Mouse (Mus musculus) limb, embryonic 11.5 days (tissue): ENCODE data around the gene Whrn. TPM values are rescaled to one million over a fixed set of nuclear protein-coding genes. Genes with fewer than 3 reads are reported as not detected.

Source experiments
- ATAC-seq: fragments of 200-750 bp; cut with Nextera tagmentation; 2 replicates; pipeline ENCODE4 v1.8.0; 2017; ENCODE audit warnings: low read depth; ENCODE audit not compliant: insufficient number of reproducible peaks, low FRiP score, low TSS enrichment
- DNase-seq: peaks from one replicate; pipeline ENCODE4 v3.0.0-alpha.2; 2015; ENCODE audit warnings: low spot score
- H3K27ac ChIP-seq: fragments of 300-500 bp; sonication (generic); replicated peaks from 2 replicates; pipeline ENCODE4 v1.5.1; 2014; ENCODE audit warnings: low read depth, mild to moderate bottlenecking, low read length
- H3K27me3 ChIP-seq: fragments of 300-500 bp; sonication (generic); 2 replicates; pipeline ENCODE4 v1.6.1; 2014; ENCODE audit warnings: mild to moderate bottlenecking, low read length, mixed read lengths; ENCODE audit not compliant: control insufficient read depth, insufficient read depth
- H3K36me3 ChIP-seq: fragments of 300-500 bp; sonication (generic); 2 replicates; pipeline ENCODE4 v1.6.1; 2014; ENCODE audit warnings: mild to moderate bottlenecking, low read length, moderate library complexity, mixed read lengths; ENCODE audit not compliant: control insufficient read depth, insufficient read depth
- H3K4me1 ChIP-seq: fragments of 300-500 bp; sonication (generic); 2 replicates; pipeline ENCODE4 v1.6.1; 2014; ENCODE audit warnings: low read length, mixed read lengths; ENCODE audit not compliant: control insufficient read depth, insufficient read depth
- H3K4me2 ChIP-seq: fragments of 300-500 bp; sonication (generic); 2 replicates; pipeline ENCODE4 v1.6.1; 2014; ENCODE audit warnings: low read depth, mild to moderate bottlenecking, moderate library complexity; ENCODE audit not compliant: severe bottlenecking
- H3K4me3 ChIP-seq: fragments of 300-500 bp; sonication (generic); 2 replicates; pipeline ENCODE4 v1.5.1; 2014; ENCODE audit warnings: low read depth, low read length
- H3K9ac ChIP-seq: fragments of 300-500 bp; sonication (generic); 2 replicates; pipeline ENCODE4 v1.6.1; 2014; ENCODE audit warnings: mild to moderate bottlenecking, low read length
- H3K9me3 ChIP-seq: fragments of 300-500 bp; sonication (generic); 2 replicates; pipeline ENCODE4 v1.6.1; 2016; ENCODE audit warnings: low read length; ENCODE audit not compliant: control insufficient read depth
- WGBS: fragments of 180-500 bp; shearing (Covaris S2); extraction: QIAGEN DNeasy Blood & Tissue Kit; methylation state at CpG from one replicate; pipeline ENCODE4 v1.1.7; 2014; 5-methylcytosine and 5-hydroxymethylcytosine counted together
- polyA plus RNA-seq: library from polyadenylated mRNA; unstranded; fragments of >200 nt; fragmentation: Nextera tagmentation; extraction: Ambion mirVana; gene quantifications from 2 replicates; pipeline ENCODE4 v1.2.1, GENCODE M21; 2014

Whrn gene
- polyA plus RNA-seq, 1 experiment from 2014 or later, result 14.0 TPM

- H3K27me3 ChIP-seq, result no peaks in the 10 kb centered on the region
- WGBS, result 11% methylated on average over 4 of the region's 4 CpGs
- no peaks in the 10 kb centered on the region for H3K4me1 ChIP-seq
- peaks cover 5% of the 10 kb centered on the region; the same call in 1 of the 2 replicates for H3K36me3 ChIP-seq
- DNase-seq (peak; percentile 92), ATAC-seq (no peak)
- no peak overlapping the region for H3K4me3 ChIP-seq
- H3K27ac ChIP-seq, result no peak overlapping the region
- no peaks in the 10 kb centered on the region for H3K9me3 ChIP-seq
- H3K4me2 ChIP-seq, result no peak overlapping the region
- no peak overlapping the region for H3K9ac ChIP-seq
Measured at GRCm38 (mm10) chr4:63368577-63368976, 127.2 kb downstream of the Whrn start.

Other genes with a start within 250 kb of the Whrn start
- gene Orm1, start 151.4 kb downstream of the Whrn start, polyA plus RNA-seq, result not detected in 2 replicates
- not detected in 2 replicates for gene Orm3, start 139.8 kb downstream of the Whrn start, polyA plus RNA-seq
- not detected in 2 replicates for gene Orm2, start 133.5 kb downstream of the Whrn start, polyA plus RNA-seq
- 9.5 and 10.9 TPM in 2 replicates for gene Akna, start 92.6 kb downstream of the Whrn start, polyA plus RNA-seq
- gene Atp6v1g1, start 48.8 kb upstream of the Whrn start, polyA plus RNA-seq, result 277 and 294 TPM in 2 replicates
- 10.4 and 10.8 TPM in 2 replicates for gene Tmem268, start 62.8 kb upstream of the Whrn start, polyA plus RNA-seq
- gene Gm11213, start 109.3 kb upstream of the Whrn start, polyA plus RNA-seq, result not detected in 2 replicates
- gene Tex48, start 126.4 kb upstream of the Whrn start, polyA plus RNA-seq, result not detected in 2 replicates
- not detected in 2 replicates for gene Gm11214, start 167.4 kb upstream of the Whrn start, polyA plus RNA-seq
- not detected in 2 replicates for gene Tnfsf15, start 249.1 kb upstream of the Whrn start, polyA plus RNA-seq